Mouse (Mus musculus): ENCODE results near the gene Camk1d.

- TF ChIP-seq CTCF (IDR thresholded peaks at IDR 0.05; ENCODE audit: low read depth): no peak
- TF ChIP-seq EP300 (optimal IDR thresholded peaks at IDR 0.05): no peak
Observed at GRCm38 (mm10) chr2:5469366-5469941, 244.9 kb downstream of the Camk1d start.
